ENCODE assay signal across 15 mouse cellular contexts in the genomic region with DNA sequence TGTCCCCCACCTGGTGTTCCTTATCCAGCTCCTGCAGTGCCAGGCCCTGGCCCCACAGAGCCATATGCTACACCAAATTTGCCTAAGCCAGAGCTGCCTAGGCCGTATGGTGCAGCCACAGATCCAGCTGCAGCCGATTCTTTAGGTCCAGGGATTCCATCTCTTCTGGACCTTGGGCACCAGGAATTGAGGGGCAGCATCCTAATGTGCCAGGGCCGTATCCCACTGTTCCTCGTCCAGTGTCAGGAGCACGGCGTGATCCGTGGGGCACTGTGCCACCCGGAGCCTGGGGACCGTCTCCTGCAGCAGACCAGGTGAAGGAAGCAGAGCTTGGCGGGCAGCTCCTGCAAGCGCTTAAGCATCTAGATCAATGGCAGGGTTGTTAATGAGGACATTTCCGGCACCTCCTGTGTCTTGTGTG. TPM values are rescaled to one million over a fixed set of nuclear protein-coding genes. Genes with fewer than 3 reads are reported as not detected.
DNase-seq lines count a peak whose midpoint lies in the region.
"Had no signal": no experiment of that assay in that cellular context is flagged by ENCODE, and none has a peak within 500 bp of the region (broad histone marks: within the 10 kb centered on the region; RNA-seq: fewer than 3 reads in every experiment).

No protein-coding gene starts in this region.

- peak; percentile 67 for DNase-seq in heart, adult 11 months
- DNase-seq in heart, postnatal 25 days (ENCODE audit: low spot score): no peak
- peak; percentile 79 for DNase-seq in cerebellum, adult 11 months
- DNase-seq in cerebellum, adult 8-10 months: peak; percentile 81
- peak; percentile 84 to 90 for DNase-seq in cerebellum, postnatal 25 days
- no peak for DNase-seq in kidney, adult 9 months
- DNase-seq in testis, postnatal 10 days (ENCODE audit: low spot score): no peak
- no peak for DNase-seq in adrenal gland, postnatal 4 days (ENCODE audit: low spot score in 2 of 2)
- DNase-seq: adrenal gland, adult 2 months; adrenal gland, postnatal 25 days; gastrocnemius, postnatal 14 days; heart, postnatal 36 days; kidney, adult 11 months had no signal

- intact Hi-C loops in heart, postnatal 25 days (cut with DNase I): no loop called here

RNA-seq across cellular contexts. Expression of gene Ptprh, which starts 8.1 kb away (rescaled TPM):
- total RNA-seq in heart, postnatal 25 days (2021): not detected
- total RNA-seq in adrenal gland, postnatal 4 days (2021): under 1 TPM in 1 of 2 experiments, not detected in 1; 0.23 TPM
- total RNA-seq: adrenal gland, adult 2 months; adrenal gland, postnatal 25 days; common myeloid progenitor, adult 5-6 weeks; gastrocnemius, postnatal 14 days; heart, adult 8-10 months; heart, postnatal 36 days had no signal

RNA-seq across cellular contexts. Expression of gene Tmem86b, which starts 19.3 kb away (rescaled TPM):
- 1 to 10 TPM; 4.9 to 6.4 TPM for total RNA-seq in heart, postnatal 25 days (2021)
- 10 to 100 TPM; 12.8 to 16.6 TPM for total RNA-seq in adrenal gland, postnatal 4 days (2021)

RNA-seq across cellular contexts. Expression of gene Ppp6r1, which starts 46.9 kb away (rescaled TPM):
- total RNA-seq in heart, postnatal 25 days (2021): 10 to 100 TPM; 74.9 to 76.3 TPM
- total RNA-seq in adrenal gland, postnatal 4 days (2021): 100 to 1,000 TPM in 1 of 2 experiments, 10 to 100 TPM in 1; 98.4 to 103 TPM

Comparison
In these comparisons a context has a peak if more than half of its experiments do, and no peak if none do; other contexts are left out.
1. DNase-seq: peak in heart, adult 11 months (single experiment), cerebellum, adult 11 months (single experiment), cerebellum, adult 8-10 months (single experiment) and cerebellum, postnatal 25 days (2 of 2); none in heart, postnatal 25 days (single experiment), kidney, adult 9 months (single experiment), testis, postnatal 10 days (single experiment) and adrenal gland, postnatal 4 days (0 of 2).